Mouse (Mus musculus): ENCODE results near the gene Hmgcr.

The Hmgcr gene

DNA sequence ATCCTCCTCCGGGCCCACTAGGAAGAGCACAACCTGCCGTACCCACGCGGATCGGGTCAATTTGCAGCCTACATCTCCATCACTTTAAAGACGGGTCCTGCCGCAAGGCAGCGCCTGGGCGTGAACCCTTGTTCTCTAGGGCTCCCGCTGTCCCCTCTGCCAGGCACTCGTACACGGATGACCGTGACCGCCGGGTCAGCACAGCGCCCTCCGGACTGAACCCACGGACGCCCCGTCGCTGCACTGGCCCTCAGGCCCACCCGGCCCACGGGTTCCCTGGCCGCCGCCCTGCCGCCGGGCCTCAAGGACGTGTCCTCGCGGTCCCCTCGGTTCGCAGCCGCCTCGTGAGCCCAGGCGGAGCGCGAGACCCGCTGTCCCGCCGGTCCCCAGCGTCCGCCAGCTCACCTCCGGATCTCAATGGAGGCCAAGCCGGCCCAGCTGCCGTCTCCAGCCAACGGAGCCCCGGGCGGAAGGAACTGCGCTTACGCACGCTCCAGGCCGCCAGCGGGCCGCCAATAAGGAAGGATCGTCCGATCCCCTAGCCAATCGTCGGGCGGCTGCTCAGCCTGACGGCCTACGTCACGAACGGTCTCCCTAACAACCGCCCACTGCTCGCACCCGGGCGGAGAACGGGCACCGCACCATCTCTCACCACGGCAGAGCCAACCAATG, at the start of gene Hmgcr:
Hmgcr (minus strand) TSS at position 531 of the 672 bp plus-strand sequence.
- peak; percentile 96 for DNase-seq (ENCODE audit: low read depth, low spot score)

DNA sequence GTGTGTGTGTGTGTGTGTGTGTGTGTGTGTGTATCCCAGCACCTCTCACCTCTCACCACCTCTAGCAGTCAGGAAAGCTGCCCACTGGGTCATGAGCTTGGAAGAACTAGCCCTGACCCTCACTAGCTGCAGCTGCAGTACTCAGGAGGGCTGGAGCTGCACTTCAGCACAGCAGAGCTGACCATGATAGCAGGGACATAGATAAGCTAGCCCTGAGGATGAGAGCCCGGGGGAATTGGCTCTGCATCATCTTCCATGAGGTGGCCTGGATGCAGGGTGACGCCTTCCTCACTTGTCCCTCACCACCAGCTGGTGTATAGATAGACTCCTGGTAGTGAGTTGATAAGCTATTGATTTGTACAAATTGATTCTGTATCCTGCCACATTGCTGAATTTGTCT, 49.3 kb upstream of the Hmgcr start:
- no peak for DNase-seq (ENCODE audit: low read depth, low spot score)

GRCm38 (mm10) chr13:96717821-96718220, 47.1 kb upstream of the Hmgcr start:
- no peak for DNase-seq (ENCODE audit: low read depth, low spot score)

DNA sequence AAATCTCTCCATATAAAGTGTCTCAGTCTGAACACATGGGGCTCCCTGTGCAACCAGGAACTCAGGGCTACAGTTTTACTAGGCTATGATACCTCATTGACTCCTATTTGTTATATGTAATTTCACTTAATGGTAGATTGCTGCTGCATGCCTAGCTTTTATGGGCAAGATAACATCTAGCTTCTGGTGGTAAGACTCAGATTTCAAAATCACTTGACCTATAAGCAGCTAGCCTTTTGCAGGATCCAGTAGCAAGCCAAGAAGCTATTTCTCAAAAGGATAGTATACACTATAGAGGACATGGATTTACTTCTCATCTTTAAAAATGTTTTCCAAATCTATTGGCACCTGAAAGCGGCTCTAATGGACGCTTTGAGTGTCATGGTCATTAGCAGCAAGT, 45.6 kb upstream of the Hmgcr start:
- no peak for DNase-seq (ENCODE audit: low read depth, low spot score)

DNA sequence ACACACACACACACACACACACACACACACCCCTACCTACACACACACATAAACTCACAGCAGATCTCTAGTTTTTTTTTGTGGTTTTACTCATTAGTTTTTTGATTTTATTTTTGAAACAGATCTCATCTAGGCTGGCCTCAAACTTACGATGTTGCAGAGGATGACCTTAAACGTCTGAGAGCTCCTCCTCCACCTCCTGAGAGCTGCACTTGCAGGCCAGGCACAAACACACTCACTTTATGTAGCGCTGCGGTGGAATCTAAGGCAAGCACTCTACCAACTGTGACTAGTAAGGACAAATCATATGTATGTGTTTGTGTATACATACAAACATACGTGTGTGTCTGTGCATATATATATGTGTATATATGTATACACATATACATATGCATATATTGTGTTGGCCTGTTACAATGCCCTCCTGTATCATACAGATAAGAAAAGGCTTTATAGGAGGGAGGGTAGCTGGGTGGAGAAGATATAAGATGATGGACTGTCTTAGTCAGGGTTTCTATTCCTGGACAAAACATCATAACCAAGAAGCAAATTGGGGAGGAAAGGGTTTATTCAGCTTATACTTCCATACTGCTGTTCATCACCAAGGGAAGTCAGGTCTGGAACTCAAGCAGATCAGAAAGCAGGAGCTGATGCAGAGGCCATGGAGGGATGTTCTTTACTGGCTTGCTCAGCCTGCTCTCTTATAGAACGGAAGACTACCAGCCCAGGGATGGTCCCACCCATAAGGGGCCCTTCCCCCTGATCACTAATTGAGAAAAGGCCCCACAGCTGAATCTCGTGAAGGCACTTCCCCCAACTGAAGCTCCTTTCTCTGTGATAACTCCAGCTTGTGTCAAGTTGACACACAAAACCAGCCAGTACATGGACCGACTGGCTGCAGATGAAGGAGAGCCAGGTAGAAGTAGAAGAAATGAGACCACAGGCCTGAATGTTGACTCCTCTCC, 38.8 kb upstream of the Hmgcr start:
- DNase-seq (ENCODE audit: low read depth, low spot score), result no peak

- peak; percentile 12 for DNase-seq (ENCODE audit: low read depth, low spot score)
These were observed 32.0 kb upstream of the Hmgcr start for GRCm38 (mm10) chr13:96702567-96703278.

GRCm38 (mm10) chr13:96697805-96698586, 27.3 kb upstream of the Hmgcr start:
- peak; percentile 24 for DNase-seq (ENCODE audit: low read depth, low spot score)

DNA sequence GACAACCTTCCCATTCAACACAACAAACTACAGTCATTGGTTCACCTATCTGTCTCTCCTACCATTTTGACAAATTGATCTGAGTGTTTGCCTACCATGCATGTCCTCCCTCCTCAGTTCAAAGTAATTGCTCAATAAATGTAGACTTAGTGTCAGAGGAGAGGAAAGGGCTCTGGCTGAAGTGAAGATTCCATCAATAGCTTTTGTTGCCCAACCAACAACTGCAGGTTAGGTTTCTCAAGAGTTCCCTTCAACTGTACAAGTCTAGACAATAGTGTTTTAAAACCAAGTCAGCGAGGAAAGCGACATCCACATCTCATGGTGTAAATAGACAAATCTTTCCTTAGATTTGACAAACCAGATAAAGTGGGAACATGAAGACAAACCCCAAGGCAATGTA, 24.7 kb upstream of the Hmgcr start:
- no peak for DNase-seq (ENCODE audit: low read depth, low spot score)

DNA sequence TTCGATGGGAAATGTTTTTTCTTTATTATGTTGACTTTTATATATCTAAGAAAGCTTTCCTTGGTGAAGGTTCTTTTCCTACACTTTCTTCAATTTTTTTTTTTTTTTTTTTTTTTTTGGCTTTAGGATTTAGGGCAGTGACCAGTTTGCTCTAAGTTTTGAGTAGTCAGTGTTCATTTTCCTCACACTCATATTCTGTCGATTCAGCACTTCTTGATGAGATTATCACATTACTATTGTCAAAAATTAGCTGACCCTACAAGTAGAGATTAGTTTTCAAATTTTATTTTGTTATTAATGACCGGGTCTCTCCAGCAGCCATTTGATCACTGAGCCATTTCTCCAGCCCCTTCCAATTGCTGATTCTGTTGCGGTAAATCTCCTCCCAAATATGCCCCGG, 19.2 kb upstream of the Hmgcr start:
- no peak for DNase-seq (ENCODE audit: low read depth, low spot score)

- DNase-seq (ENCODE audit: low read depth, low spot score), result no peak
These were observed 16.5 kb upstream of the Hmgcr start for GRCm38 (mm10) chr13:96687261-96687660.

GRCm38 (mm10) chr13:96684779-96685178, 14.0 kb upstream of the Hmgcr start:
- DNase-seq (ENCODE audit: low read depth, low spot score), result no peak

GRCm38 (mm10) chr13:96681088-96681620, 10.4 kb upstream of the Hmgcr start:
- DNase-seq (ENCODE audit: low read depth, low spot score), result no peak

DNA sequence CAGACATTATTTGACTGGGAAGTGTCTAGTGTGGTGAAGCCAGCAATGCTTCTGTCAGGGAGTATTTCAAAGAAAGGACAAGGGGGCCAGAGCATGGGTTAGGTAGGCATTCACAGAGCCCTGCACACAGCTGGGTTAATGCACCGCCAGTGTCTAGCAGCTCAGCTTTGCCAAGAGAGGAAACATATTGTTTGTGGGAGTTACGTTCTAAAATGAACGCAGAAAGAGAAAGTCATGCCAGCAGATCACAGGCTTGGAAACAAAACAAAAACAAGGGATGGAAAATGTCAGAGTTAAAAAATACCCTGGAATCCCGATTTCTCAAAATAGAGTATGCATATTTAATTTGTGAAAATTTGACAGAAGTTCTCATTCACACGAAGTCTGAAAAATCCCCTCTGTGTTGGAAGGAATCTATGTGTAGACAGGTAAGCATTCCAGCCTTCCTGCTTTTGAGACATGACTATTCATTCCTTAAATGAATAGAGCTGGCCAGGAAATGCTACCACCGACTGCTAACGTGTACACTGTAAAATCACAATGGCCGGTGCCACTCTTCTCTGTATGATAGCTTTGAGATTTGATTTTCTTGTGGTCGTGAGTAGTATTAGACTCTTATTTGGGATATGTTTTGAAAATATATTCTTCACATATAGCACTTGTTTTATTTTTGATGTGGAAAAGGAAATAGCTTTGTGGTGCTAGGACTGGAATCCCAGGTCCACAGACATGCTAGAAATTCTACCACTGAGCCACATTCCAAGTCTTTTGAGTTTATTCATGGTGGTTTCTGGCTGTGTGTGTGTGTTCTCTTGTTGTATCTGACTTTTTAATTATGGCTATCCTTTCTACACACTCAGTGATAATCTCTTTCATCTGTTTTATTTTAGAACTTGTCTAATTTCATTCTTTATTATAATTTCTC, 9.7 kb upstream of the Hmgcr start:
- DNase-seq (ENCODE audit: low read depth, low spot score), result no peak

- DNase-seq (ENCODE audit: low read depth, low spot score), result no peak
These were observed 7.9 kb upstream of the Hmgcr start for GRCm38 (mm10) chr13:96678616-96679015.

GRCm38 (mm10) chr13:96677071-96677470, 6.3 kb upstream of the Hmgcr start:
- no peak for DNase-seq (ENCODE audit: low read depth, low spot score)

GRCm38 (mm10) chr13:96675756-96676155, 5.0 kb upstream of the Hmgcr start:
- DNase-seq (ENCODE audit: low read depth, low spot score), result peak; percentile 32

GRCm38 (mm10) chr13:96673817-96674216, 3.1 kb upstream of the Hmgcr start:
- DNase-seq (ENCODE audit: low read depth, low spot score), result peak; percentile 80

GRCm38 (mm10) chr13:96672276-96672675, 1.5 kb upstream of the Hmgcr start:
- no peak for DNase-seq (ENCODE audit: low read depth, low spot score)

DNA sequence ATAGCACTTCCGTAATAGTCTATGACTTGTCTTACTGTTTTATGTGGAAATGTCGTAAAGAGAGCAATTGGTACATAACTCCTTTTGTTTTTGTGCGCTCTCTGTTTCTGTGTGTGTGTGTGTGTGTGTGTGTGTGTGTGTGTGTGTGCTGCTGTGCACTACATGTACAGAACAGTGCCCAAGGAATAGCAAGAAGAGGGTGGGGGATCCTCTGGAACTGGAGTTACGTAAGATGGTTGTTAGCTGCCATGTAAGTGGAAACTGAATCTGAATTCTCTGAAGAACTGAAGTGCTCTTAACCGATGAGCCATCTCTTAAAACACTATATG, 1.1 kb upstream of the Hmgcr start:
- DNase-seq (ENCODE audit: low read depth, low spot score), result no peak
